Mouse (Mus musculus) bone marrow, adult 2 months (tissue): Measurements from ENCODE around the gene Ip6k3.

Experiments used
- CTCF ChIP-seq: fragments of 200-500 bp; IDR thresholded peaks from 2 replicates; pipeline ENCODE4 v1.5.1; 2011; ENCODE audit warnings: low read length, control low read depth; ENCODE audit not compliant: control insufficient read depth, insufficient read depth
- POLR2A ChIP-seq: fragments of 200-500 bp; IDR thresholded peaks from 2 replicates; pipeline ENCODE4 v1.6.1; 2011; ENCODE audit warnings: low read depth, mild to moderate bottlenecking, control low read depth, low read length, borderline replicate concordance; ENCODE audit not compliant: control insufficient read depth

- TF ChIP-seq CTCF (no peak), POLR2A (no peak)
Measured at GRCm38 (mm10) chr17:27202919-27203357, 35.3 kb upstream of the Ip6k3 start.
